Mouse (Mus musculus) R1 (cell line): Measurements from ENCODE around the gene Slc36a4.

Experiments used
- DNase-seq: peaks from one replicate; pipeline ENCODE4 v3.0.0-alpha.2; 2018; ENCODE audit warnings: low read depth, low spot score

Slc36a4 gene

DNA sequence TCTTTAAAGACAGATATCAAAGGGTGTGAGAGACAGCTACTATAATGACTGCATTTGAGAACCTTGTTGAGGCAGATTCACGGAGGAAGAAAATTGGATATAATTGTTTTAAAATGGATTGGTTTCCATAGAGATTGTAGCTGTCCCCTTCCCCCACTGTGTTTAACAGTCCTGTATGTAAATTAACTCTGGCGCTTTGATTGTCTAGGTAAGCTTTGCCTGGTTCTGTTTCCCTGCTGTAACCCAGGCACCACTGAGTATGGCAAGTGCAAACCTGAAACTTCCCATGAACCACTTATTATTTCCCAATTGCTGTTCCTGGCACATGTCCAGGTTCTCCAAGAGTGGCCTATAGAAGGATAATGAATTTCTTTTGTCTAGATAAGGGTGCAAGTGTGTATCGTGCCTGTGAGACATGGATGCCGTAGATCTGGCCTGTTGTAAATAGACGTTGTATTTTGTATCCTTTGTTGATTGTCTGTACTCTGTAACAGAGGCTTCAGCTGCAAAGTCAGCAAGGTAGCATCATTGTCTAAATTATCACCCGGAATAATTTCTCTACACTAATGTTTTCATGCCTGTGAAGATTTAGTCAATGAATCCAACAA is 11.8 kb downstream of the Slc36a4 start:
- DNase-seq: no peak

DNA sequence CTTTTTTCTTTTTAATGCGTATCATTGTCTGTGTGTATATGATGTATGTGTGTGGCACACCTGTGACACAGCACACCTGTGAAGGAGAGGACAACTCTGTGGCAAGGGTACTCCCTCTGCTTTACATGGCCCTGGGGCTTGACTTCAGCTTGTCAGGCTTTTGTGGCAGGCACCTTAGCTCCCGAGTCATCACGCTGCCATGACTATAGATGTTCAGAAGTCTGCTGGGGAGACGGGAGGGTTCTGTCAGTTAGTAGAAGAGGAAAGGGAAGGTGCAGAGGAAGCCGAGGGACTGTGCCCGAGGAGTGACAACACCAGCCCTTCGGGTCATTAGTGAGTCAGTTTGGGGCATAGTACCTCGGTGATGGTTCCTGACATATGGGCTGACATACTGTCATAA is 13.0 kb downstream of the Slc36a4 start:
- DNase-seq: no peak

DNA sequence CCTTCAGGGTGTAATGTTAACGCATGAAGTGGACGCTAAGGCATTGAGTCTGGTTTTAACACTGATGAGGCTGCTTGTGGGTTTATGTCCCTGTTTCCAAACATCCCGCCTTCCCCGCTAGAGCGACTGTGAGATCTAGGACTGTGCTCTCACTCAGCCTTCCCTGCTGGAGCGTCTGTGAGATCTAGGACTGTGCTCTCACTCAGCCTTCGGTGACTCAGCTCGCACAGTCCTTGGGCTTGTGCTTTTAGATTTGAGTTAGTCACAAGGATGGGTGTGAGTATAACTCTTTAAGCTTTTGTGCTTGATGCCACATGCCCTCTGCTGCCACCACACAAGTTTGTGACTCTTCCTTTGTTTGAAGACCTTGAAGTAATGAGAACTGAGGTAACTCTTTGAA is 17.6 kb downstream of the Slc36a4 start:
- DNase-seq: no peak

DNA sequence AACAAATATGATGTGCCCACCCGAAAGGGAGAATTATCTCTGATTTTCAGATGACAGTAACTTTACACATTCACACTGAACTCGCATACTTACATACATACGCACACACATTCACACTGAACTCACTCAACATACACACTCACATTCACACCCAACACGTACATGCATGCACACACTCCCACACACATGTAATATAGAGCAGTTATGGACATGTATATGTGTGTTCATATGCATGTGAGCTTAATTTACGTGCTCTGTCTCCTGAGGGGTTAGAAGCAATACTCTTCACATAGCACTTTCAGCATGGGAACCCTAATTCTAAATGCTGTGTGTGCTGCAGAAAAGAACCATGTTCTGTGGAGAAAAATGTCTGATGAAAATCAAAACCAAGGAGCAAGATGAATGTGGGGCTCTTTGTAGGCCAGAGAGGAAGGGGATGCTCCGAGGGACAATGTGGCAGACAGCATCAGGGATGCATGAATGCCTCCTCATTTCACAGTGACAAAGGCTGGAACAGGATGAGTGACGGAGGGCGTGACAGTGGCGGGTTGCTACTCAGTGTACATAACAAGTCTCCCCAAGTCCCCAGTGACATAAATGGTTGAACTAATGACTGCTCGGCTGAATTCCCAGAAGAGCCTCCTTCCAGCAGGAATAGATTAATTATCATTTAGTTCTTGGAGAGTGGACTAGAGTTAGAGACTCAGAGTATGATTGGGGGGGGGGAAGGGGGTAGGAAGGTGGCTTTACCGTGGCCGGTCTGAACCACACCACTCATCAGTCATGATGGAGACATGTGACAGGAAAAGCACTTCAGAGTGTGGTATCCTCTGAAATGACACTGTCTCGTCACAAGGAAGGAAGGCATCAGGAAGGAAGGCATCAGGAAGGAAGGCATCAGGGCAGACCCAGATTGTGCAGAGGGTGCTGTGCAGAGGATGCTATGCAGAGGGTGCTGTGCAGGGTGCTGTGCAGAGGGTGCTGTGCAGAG is 22.5 kb downstream of the Slc36a4 start:
- no peak for DNase-seq

DNA sequence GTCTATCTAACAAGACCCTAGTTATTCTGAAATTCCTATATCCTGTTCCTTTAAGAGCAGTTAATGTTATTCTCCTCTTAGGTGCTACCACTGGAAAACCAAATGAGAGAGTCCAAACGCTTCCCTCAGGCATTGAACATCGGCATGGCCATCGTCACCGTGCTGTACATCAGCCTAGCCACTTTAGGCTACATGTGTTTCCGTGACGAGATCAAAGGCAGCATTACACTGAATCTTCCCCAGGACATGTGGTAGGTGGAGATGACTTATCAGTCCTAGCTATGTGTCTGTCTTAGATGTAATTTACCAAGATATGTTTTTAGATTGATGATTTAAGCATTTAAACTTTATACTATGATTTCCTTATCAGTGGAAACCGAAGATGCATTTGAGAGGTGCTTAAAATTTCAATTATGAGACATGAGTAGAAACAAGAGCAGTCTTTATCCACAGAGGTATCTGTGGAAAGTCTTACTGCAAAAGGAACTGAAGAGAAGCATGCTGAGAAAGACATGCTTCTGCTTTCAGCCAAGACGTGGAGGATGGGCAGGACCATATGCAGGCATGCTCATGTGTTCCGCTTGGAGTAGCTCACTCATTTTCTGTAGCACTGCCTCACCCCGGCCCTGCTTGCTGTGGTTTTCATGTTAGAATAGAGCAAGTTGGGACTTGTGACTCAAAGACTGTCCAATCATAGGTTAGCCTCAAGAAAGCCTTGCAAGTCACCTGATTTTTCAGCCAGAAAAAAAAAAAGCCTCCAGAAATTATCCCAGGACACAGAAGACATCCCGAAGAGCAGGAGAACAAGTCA is 24.7 kb downstream of the Slc36a4 start:
- DNase-seq: no peak

DNA sequence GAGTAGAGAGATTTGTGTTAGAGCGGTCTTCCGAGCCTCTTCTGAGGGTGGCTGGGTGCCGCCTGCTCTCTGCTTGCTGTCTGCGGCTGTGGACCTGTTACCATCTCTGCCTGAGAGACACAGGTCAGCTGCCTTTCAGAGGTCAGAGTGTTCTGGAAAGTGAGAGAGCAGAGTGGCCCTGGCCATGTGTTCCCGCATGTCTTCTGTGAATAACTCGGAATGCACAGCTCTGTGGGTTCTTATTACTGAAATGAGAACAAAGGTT is 25.3 kb downstream of the Slc36a4 start:
- no peak for DNase-seq

DNA sequence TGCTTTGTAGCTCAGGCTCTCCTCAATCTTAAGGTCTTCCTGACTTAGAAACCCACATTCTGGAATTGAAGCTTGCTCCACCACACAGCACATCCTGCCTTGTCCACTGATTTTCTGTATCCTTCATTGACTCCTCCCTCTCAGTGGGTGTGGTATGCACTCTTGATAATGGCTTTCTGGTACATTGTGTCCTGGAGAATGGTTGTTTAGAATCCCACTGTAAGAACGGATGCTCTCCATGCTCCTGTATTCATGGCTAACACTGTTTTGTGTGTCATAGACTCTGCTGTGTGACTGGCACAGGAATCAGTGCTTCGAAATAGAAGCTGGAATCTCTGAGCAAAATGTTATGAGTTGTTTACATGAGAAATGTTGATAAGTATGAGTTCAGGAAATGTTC is 28.0 kb downstream of the Slc36a4 start:
- no peak for DNase-seq

DNA sequence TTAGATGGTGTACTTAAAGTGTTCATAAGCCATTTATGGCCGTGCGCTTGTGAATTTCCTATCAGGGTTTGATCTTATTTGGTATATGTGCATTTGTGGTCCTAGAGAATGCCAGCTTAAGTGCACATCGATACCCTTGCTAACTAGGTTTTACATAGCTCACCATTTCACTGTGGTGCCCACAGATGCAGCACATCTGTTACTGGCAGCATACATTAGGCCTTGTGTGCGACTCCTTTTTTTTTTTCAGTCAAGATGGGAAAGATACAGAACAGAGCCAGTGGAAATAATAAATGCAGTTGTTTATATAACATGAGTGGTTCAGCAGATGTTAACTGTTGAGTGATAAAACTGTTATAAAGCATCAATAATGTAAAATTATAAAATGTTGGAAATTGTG is 31.9 kb downstream of the Slc36a4 start:
- DNase-seq: no peak

DNA sequence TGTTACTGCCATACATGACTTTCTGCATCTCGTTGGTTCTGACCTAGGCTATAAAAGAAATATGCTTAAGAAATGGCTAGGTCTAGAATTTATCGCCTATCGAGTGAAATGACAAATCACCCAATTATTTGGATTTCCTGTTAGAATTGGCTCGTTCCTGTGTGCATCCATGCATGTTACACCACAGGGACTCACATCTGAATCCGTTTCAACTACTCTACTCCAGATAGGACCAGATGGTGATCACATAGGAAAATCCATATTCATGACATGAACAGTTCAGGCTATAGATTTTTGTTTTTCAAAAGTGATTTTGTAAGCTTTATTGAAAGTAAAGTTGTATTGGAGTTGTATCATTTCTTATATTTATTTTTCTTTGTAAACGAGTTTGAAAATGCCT is 32.4 kb downstream of the Slc36a4 start:
- no peak for DNase-seq

DNA sequence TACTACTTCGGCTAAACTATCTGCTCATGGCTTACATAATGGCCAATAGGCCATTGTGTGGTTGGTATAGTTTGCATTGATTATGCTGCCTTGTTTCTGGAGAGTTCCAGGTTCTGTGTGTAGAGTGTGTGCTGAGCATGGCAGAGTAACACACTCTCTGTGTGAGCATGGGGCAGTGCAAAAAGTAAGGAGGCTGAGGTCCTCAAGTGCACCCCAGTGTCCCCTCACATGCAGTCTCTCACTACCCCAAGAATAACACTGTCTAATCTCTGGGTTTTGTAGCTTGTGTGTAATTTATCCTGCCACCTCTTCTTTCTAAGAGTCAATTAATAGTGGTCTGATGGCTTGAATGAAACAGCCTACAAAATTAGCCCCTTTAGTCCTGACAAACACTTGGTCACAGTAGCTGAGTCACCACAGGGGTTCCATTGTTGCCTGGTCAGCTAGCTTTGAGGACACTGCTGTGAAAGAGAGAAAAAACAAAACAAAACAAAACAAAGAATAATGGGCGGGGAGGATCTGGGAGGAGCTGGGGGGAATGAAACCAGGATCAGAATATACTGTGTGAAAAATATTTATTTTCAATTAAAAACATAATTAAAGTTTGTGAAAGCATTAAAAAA is 36.6 kb downstream of the Slc36a4 start:
- DNase-seq: peak; percentile 27

DNA sequence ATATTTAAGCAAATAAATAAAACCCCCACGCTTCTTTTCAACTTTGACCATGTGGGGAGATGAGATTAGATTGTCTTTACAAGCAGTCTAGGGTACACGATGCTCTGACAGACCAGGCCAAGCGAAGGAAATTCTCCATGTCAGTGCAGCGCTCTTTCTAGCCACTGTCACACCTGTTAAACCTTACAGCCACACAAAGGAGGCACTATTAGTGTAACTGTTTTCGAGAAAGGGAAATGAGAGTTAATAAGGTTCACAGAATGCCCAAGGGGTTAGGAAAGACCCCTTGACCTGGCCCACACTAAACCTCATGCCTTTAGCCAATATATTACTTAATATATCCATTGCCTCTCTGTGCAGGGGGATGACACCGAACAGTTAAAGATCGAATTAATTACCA is 37.1 kb downstream of the Slc36a4 start:
- no peak for DNase-seq

DNA sequence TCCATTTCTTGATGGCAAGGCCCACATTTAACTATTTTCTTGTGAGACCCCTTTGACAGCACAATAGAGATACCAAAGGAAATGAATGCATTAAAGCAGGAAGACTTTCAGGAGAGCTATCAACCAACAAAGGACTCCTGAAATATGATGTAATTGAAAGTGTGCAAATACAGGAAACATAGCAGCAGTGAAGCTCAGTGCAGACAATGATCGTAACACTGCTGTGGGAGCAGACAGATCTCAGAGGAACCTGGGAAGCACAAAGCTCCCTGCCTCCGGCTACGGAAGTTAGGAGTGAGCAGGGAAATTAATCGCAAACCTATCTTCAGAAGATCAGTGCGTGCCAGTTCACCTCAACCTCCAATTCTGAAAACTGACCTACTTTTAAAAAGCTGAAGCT is 38.8 kb downstream of the Slc36a4 start:
- no peak for DNase-seq

DNA sequence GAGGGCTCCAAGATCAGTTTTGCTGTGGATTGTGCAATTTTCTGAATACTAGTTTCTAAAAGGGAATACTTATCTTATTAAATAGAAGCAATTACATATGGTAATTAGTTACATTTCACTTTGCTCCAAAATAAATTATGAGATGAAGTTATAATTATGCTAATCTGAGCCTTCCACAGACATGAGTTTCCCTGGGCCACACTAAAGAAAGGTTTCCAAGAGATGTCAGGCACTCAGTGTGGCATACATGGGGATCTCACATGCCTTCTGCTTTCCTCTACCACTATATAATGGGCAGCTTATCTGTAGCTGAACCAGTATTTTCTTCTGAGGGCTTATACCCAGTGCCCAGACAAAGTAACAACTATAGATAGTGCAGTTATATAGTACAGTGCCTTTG is 49.8 kb downstream of the Slc36a4 start:
- DNase-seq: no peak

DNA sequence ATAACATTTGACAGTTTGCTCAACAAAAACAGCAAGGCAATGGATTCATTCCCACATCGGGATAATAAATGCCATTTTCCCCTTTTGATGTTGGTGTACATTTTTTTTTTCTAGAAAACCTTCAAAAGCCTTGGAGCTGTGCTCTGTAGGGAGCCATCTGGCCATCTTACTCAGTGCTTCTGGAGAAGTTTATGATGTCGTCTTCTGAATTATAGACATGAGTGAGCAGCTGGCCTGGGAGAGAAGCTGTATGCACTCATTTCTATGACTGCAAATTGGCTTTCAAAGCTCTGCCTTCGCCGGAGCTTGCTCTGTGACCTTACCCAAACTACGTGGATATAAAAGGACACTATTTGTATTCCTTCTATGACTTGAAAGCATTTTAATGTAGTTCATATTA is 56.8 kb downstream of the Slc36a4 start:
- DNase-seq: no peak

DNA sequence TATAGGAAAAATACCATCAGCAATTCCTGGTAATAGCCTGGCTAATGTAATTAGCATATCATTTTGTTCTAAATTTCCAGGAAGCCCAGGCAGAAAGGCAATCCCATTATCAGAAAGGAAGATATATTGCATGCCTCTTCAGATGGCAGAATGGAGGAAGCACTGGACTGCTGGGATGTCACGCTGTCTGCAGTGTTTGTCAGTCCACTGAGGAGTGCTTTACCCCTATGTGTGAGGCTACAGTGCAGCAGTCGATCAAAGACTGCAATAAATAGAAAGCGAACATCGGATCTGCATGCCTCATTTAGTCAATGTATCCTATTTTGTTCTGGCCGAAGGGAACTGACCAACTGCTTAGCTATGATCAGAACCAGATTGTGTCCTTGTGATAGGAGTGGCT is 57.3 kb downstream of the Slc36a4 start:
- DNase-seq: no peak

DNA sequence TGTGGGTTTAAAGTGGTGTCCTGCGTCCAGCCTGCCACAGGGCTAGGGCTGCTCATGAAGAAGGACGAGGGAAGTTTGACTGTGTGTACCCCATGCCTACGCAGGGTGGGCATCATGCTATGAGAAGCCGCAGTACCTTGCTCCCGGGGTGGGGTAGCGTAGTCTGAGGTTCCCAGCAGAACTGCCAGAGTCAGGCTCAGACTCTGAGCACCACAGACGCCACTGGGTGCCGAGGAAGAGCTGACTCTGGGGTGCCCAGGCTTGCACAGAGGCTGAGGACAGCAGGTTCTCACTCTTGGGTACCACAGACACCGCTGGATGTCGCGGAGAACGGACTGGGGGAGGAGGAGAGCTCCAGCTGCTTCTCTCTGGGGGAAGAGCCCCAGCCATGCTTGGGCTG is 63.2 kb downstream of the Slc36a4 start:
- DNase-seq: no peak

DNA sequence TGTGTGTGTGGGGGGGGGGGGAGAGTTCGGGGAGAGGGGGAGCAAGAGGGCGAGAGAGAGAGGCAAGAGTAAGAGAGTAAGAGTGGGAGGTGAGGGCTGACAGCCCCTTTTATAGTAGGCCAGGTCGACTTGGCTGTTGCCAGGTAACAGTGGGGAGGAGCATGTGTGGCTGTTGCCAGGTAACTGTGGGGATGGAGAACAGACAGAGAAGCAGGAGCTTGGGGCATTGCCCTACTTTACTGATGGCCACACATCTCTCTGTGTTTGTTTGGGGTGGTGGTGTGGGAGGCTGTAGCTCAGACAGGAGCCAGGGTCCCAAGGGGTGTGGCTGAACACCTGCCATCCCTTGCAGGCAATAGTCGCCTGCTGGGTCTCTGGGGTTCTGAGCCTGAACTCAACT is 63.9 kb downstream of the Slc36a4 start:
- peak; percentile 33 for DNase-seq

DNA sequence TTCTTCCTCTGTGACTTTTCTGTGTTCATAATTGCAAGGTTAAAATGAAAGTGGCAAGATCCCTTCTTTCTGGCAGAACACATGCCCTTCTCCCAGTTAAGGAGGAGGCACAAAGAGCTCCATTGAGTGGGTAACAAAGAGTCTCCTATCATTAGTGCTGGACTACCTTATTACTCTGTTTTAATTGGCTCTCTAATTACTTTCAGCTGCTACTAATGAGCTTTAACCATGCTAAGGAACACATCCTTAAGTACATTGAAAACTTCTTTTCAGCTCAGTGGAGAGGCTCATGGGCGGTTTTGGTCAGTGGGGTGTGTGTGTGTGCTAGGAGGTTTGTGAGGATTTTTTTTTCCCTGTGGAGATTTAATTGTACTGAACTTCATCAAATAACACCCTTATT is 65.4 kb downstream of the Slc36a4 start:
- DNase-seq: no peak

DNA sequence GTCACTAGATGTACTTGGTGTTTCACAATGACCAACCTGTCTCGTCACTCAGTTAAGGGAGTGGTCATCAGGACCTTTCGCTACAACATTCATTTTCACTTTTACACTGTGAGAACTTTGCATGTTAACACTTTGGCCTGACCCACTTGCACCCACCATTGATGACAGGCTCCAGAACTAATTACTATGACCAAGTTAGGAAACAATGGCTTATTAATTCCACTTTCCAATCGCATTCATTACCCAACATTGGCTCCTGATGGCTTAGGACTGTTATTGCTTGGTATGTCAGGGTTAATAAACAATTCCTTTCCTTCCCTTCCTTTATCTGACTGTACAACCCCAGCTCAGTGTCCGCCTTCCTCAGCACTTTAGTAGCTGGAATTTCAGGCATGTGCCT is 72.4 kb downstream of the Slc36a4 start:
- no peak for DNase-seq

DNA sequence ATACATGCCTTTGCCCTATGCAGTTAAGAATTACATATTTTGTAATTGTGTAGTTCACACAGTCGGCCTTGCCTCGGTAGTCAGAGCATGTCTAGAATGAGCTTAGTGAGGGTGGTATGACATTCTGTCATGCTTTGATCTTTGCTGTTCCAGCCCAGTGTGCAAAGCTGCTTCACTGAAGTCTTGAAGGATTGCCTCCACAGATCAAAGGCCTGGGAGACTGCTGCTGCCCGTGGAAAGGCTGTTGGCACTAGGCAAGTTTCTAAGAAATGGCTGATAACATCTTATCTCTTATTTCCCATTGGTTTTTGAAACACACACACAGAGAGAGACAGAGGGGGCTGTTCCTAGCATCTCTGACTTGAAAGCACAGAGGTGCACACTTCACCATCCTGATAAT is 76.7 kb downstream of the Slc36a4 start:
- no peak for DNase-seq

DNA sequence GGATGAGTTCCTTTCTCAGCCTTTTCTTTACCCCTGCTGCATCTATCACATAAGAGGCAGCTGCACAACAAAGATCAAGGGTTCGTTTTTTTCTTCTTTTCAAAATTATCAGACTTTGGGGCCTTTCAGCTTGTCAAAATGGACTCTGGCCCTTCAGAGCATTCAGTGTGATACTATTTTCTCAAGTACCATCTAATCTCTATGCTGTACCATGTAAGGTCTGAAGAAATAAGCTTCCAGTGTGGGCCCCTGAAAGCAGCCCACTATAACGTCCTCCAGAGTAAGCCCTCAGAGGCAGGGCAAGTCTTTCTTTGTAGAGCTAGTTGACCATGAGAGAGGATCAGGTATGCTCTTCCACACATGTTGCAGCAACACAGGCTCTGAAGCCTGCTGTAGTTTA is 77.1 kb downstream of the Slc36a4 start:
- no peak for DNase-seq

DNA sequence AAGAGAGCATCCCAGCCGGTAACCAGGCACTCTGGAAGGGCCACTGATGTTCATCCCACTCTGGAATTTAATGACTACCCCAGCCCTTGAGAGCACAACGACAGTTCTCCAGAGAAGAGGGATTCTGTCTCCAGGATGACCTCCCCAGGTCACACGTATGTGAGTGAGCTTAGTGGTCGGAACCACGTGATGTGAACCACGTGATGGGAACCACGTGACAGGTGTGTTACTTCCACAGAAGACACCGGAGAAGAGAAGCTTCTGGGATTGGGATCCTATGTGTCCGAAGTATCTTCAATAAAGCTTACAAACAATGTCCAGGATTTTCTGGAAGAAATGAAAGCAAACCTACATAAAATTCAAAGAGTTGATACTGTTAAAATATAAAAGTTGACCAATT is 82.5 kb downstream of the Slc36a4 start:
- no peak for DNase-seq
